Mouse (Mus musculus): Measurements from ENCODE around the gene Gm44511. TPM values are rescaled to one million over a fixed set of nuclear protein-coding genes. Genes with fewer than 3 reads are reported as not detected.
"Not testable (repeated sequence)": the region's sequence is repeated elsewhere in the genome, so short reads cannot be mapped to it uniquely, and the experiment has no call there.

Gene Gm44511
- polyA plus RNA-seq, 2 experiments from 2014 or later, result not detected

DNA sequence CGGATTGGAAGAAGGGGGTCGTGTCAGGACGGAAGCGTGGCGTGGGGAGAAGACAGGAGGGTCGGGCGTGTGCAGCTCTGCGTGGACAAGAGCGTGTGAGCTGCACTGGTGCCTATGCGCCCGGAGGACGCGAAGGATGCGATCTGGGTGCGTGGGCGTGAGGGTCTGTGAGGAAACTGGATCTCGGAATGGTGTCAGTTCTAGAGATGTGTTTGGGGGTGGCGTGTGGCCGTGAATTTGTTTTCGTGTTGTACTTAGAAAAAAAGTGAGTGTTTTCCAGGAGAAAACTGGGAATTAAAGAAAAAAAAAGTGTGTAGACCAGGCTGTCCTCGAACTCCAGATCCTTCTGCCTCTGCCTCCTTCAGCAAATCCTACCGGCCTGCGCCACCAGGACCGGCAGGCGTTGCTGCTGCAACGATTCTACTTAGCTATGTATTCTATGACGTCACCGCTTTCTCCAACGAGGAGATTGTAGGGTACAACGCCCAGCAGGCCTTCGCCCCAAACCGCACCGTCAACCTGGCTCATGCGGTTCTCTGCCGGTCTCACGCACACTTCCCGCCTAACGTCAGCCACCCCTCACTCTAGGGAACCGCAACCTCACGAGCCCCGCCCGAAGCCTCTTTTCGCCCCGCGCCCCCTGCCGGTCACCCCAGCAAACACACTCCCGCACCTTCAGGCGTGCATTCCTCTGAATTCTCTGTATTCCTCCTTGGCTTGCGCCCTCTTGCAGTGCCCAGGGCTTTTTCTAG, 26.8 kb downstream of the Gm44511 start:
- peak; percentile 42 for ATAC-seq

- ATAC-seq, result peak; percentile 2
Measured at GRCm38 (mm10) chr6:128798772-128799143, 27.4 kb downstream of the Gm44511 start.

- no peak for ATAC-seq
Measured at GRCm38 (mm10) chr6:128797936-128798771, 28.0 kb downstream of the Gm44511 start.

DNA sequence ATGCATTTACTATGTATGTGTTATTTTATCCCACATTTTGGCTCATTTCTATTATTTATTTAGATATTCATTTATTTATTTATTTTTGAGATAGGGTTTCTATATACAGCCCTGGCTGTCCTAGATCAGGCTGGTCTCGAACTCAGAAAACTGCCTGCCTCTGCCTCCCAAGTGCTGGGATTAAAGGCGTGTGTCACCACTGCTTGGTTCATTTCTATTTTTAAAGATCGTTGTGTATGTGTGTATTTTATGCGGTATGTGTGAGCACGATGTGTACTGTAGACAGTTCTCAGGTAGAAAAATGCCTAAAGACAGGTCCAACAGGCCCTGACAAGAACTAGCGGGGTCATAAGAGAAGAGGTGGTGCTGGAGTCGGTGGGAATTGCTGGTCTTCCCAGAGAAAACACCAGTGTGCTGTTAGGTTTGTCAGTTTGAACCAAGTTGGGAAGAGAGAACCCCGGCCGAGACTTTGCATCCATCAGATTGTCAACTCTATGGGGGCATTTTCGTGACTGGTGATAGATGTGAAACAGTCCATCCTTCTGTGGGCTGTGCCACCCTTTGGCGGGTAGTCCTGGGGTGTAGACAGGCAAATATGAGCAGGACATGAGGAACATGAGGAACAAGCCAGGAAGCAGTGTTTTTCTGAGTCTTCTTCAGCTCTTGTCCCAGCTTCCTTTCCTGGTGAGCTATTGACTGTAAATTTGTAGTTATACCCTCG, 28.8 kb downstream of the Gm44511 start:
- ATAC-seq, result no peak

DNA sequence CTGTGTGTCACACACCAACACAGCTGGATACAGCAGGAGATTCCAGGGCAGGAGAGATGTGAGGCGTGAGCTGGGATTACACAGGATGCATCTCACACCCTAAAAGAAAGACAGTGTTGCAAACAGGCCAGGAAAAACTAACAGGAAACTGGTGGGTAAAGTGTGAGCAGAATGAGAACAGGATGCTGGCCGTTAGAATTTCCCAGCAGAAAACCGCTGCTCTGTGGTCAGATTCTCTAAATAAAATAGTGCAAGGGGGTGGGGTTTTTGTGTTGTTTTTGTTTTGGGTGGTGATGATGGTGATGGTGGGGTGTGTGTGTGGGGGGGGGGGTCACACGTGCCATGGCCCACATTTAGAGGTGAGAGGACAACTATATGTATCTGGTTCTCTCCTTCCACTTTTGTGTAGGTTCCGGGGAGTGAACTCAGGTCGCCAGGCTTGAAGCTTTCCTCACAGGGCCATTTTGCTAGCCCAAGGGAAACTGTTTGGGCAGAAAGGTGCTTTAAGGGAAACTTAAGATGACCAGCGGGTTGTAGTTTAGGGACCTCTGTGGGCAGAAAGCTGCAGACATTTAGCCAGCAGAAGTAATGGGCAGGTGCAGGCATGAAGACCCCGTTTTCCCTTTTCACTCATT, 29.7 kb downstream of the Gm44511 start:
- ATAC-seq, result peak; percentile 67

- no peak for ATAC-seq
Measured at GRCm38 (mm10) chr6:128793734-128794133, 32.4 kb downstream of the Gm44511 start.

DNA sequence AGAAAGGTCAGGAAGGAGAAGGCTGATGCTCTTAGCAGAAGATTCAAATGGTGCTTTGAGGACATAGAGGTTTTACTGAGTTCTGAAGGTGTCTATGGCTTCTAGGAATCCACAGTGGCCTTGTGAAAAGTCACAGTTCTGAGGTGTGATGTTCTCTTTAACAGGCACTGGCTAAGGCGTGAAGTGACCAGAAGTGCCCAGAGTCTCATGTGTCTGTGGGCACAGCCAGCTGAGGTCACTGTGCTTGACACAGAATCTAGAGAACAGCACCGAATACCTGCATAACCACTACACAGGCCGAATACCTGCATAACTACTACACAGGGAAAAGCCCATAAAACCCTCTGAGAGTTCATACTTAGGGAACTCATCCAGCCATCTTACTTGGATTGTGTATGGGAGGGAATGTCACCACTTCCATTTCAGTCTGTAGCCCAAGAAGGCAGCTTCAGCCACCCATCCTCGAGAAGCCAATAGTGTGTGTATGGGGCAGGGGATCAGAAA, 35.6 kb downstream of the Gm44511 start:
- not testable (repeated sequence) for ATAC-seq

- ATAC-seq, result no peak
Measured at GRCm38 (mm10) chr6:128789115-128789514, 37.0 kb downstream of the Gm44511 start, which contains the start of gene Klrb1c. Gene Klrb1c, minus strand, starts transcription at chr6:128789215.

GRCm38 (mm10) chr6:128788517-128788916, 37.6 kb downstream of the Gm44511 start:
- ATAC-seq, result no peak

GRCm38 (mm10) chr6:128786396-128786795, 39.7 kb downstream of the Gm44511 start:
- ATAC-seq, result not testable (repeated sequence)

GRCm38 (mm10) chr6:128769481-128770253, 56.4 kb downstream of the Gm44511 start:
- ATAC-seq, result no peak

- no peak for ATAC-seq
Measured at GRCm38 (mm10) chr6:128768047-128768446, 58.1 kb downstream of the Gm44511 start.

DNA sequence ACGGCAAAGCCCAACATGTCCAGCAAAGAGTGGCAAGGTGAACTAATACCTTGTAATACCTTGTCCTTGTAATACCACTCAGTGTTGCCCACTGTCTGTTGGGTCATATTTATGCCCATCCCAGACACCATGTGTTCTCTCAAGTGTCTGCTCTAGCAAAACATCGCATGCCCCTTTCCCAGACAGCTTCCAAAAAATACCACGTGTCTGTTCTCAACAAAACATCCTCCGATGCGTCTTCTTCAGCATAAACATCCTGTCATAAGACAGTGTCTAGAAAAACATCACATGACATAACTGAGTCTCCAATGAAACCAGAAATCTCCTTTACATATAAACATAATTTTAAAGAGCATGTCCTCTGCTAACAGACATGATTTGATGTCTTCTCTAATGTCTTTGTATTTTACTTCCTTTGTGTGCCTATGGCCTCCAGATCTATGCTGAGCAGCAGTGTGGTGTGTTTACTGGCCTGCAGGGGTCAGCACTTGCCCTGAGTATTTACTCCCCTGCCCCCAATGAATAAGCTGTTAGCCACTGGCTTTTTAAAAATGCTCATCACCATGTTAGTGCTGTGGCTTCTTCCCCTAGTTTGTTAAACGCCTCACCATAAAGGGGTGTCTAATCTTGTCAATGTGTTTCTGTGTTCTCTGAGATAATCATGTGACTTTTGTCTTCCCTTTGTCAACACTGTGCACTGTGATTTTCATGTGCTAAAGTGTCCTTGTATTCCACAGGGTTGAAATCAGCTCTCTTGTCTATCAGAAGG, 59.4 kb downstream of the Gm44511 start:
- peak; percentile 51 for ATAC-seq

- ATAC-seq, result no peak
Measured at GRCm38 (mm10) chr6:128765211-128765610, 60.9 kb downstream of the Gm44511 start.

- no peak for ATAC-seq
Measured at GRCm38 (mm10) chr6:128764598-128764997, 61.5 kb downstream of the Gm44511 start.

GRCm38 (mm10) chr6:128763736-128764523, 62.2 kb downstream of the Gm44511 start:
- peak; percentile 58 for ATAC-seq

- not testable (repeated sequence) for ATAC-seq
Measured at GRCm38 (mm10) chr6:128762892-128763670, 63.0 kb downstream of the Gm44511 start.

- no peak for ATAC-seq
Measured at GRCm38 (mm10) chr6:128761144-128761540, 65.0 kb downstream of the Gm44511 start.
